Mouse (Mus musculus): ENCODE measurements at regions not wholly inside any gene's neighbourhood (a gene's known extent, or its start where the extent isn't known, plus 50 kb on each side); places are given as distances from the start of the nearest gene placed in this dataset.

- DNase-seq (ENCODE audit: extremely low spot score in 1 of 2, low spot score in 1 of 2), result peak in 1 of 2 experiments; percentile 67
These were observed 191.9 kb upstream of the C9orf72 start for GRCm38 (mm10) chr4:35417866-35418265.

DNA sequence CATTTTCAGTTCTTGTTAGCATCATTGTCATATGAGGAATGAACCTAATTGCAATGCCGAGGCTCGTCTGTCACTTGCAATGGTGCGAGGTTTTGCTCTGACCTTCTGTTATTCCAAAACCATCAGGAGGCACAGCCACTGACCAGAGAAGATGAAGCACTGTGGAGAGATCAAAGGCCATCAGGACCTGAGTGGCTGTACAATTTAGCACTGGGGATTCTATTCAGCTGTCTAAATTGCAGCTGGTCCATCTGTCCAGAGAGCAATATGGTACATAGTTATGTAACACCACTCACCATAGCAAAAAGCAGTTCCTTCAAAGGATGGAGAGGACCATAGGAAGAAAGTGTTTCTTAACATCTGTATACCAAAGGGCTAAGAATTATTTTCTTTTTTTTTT, 187.5 kb upstream of the C9orf72 start:
- DNase-seq (ENCODE audit: extremely low spot score in 1 of 2, low spot score in 1 of 2), result no peak

- DNase-seq (ENCODE audit: extremely low spot score in 1 of 2, low spot score in 1 of 2), result no peak
These were observed 179.5 kb upstream of the C9orf72 start for GRCm38 (mm10) chr4:35405301-35406006.

- no peak for DNase-seq (ENCODE audit: extremely low spot score in 1 of 2, low spot score in 1 of 2)
These were observed 178.1 kb upstream of the C9orf72 start for GRCm38 (mm10) chr4:35404068-35404467.

GRCm38 (mm10) chr4:35403594-35403993, 177.6 kb upstream of the C9orf72 start:
- DNase-seq (ENCODE audit: extremely low spot score in 1 of 2, low spot score in 1 of 2), result no peak

GRCm38 (mm10) chr4:35402376-35403133, 176.6 kb upstream of the C9orf72 start:
- no peak for DNase-seq (ENCODE audit: extremely low spot score in 1 of 2, low spot score in 1 of 2)

GRCm38 (mm10) chr4:35401783-35402182, 175.8 kb upstream of the C9orf72 start:
- DNase-seq (ENCODE audit: extremely low spot score in 1 of 2, low spot score in 1 of 2), result no peak

DNA sequence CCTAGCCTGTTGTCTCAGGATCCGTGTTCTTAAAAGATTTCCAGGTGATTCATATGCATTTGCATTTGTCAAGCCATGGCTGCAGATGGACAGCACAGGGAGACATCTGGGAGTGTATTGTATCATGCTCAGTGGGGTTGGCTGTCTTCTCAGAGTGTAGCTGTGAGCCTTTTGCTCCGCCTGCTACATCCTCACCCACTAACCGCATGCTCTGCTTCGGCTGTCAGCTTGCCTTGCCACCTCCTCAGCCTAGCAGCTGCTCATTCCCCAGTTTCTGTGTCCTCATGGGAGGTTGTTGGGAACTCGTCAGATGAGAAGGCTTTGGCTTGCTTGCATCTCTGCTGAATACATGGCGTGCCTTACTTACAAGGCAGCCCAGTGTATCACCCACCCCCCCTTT, 174.5 kb upstream of the C9orf72 start:
- DNase-seq (ENCODE audit: extremely low spot score in 1 of 2, low spot score in 1 of 2), result peak; percentile 44 to 48

DNA sequence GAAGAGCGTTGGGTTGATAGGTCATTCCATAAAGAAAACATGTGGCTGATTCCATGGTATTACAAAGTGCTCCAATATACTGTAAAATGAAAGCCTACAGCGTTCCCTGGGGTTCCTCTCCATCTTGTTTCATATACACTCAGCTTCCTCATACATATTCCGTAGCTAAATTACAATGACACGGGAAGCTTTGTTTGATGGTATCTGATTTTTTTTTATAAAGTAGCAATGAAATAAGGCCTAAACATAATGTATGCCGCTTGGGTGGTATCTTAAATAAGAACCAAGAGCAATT, 169.6 kb upstream of the C9orf72 start:
- DNase-seq (ENCODE audit: extremely low spot score in 1 of 2, low spot score in 1 of 2), result no peak

DNA sequence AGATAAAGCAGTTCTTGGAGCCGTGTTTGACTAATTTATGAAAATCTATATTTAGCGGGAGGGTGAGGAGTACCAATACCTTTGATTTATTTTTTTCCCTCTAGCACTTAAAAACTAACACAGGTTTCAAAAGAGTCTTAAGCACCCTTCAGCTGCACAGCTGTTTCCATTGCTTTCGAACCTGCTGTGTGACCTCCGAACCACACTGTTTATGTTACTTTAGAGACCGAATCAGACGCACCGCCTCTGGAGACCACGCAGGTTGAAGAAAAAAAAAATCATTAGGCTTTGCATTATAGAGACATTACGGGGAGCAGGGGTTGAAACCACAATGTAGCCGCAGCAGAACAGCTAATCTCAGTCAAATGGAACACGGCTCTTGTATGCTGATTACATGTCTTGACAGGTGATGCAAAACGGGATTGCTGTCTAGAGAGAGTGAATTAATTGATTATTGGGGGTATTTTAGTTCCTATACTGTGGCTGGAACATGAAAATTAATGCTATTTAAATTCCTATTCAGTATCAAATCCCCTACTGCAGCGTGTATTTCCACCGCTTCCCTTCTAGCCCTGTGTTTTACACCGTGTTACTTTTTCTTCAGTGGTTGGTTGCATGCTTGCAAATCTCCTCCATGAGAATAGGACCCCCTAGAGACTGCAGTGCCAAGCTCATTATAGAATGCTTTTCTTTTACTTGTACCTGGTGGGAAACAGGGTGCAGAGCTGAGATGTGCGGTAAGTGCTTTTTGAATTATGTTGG, 169.0 kb upstream of the C9orf72 start:
- no peak for DNase-seq (ENCODE audit: extremely low spot score in 1 of 2, low spot score in 1 of 2)

DNA sequence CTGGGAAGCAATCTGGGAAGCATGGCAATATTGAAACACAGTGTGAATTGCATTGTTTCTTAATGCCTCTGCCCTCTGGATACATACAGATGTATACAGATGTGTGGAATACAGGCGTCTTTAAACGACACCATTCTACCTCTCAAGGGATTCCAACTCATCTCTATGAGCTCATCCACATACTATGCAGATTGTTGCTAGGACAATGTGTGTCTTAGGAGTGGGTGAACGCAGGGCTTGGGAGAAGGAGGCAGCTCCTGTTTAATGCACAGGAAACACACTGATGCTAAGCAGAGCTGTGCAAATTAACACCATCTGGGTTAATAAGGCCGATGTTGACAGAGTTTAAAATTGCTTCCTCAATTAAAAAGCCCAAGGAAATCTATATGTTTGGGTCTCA, 149.8 kb upstream of the C9orf72 start:
- no peak for DNase-seq (ENCODE audit: extremely low spot score in 1 of 2, low spot score in 1 of 2)

- no peak for DNase-seq (ENCODE audit: extremely low spot score in 1 of 2, low spot score in 1 of 2)
These were observed 147.4 kb upstream of the C9orf72 start for GRCm38 (mm10) chr4:35373213-35373860.

GRCm38 (mm10) chr4:35372528-35373212, 146.7 kb upstream of the C9orf72 start:
- DNase-seq (ENCODE audit: extremely low spot score in 1 of 2, low spot score in 1 of 2), result peak; percentile 78 to 95

GRCm38 (mm10) chr4:35364161-35364560, 138.2 kb upstream of the C9orf72 start:
- DNase-seq (ENCODE audit: extremely low spot score in 1 of 2, low spot score in 1 of 2), result no peak

DNA sequence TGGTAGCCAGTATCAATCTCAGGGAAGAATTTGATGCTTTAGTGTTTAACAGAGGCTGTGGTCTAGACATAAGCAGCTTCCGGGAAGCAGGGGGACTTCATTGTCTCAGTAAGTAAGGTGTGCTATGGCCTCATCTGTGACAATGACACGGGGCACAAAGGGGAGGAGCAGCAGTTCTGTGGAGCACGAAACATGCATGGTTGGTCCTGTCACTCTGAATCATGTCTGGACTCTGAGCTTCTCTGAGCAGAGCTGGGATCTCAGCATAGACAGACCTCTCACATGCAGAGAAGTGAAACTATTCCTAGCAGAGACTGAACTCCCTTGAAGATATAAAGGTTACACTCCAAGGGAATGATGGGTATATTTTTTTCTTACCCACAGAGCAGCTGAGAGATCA, 136.2 kb upstream of the C9orf72 start:
- DNase-seq (ENCODE audit: extremely low spot score in 1 of 2, low spot score in 1 of 2), result no peak

GRCm38 (mm10) chr4:35359376-35359775, 133.4 kb upstream of the C9orf72 start:
- no peak for DNase-seq (ENCODE audit: extremely low spot score in 1 of 2, low spot score in 1 of 2)

GRCm38 (mm10) chr4:35356904-35357563, 131.1 kb upstream of the C9orf72 start:
- DNase-seq (ENCODE audit: extremely low spot score in 1 of 2, low spot score in 1 of 2), result no peak

DNA sequence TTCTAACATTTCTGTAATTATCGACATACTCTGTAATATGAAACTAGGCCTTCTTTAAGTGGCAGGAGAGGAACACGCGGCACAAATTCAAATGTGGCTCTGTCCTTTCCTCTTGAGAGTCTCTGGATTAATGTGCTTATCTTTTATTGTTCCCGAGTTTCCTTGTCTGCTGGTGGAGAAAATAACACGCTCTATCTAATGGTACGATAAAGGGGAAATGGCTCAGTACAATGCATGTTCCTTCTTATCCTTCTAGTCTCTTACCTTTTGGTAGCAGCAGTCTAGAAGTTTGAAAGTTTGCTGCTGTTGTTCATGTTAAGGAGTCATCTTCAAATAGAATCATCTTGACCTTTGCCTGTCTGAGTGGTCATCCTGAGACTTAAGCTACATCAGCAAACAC, 130.1 kb upstream of the C9orf72 start:
- no peak for DNase-seq (ENCODE audit: extremely low spot score in 1 of 2, low spot score in 1 of 2)

GRCm38 (mm10) chr4:35354046-35354445, 128.1 kb upstream of the C9orf72 start:
- DNase-seq (ENCODE audit: extremely low spot score in 1 of 2, low spot score in 1 of 2), result no peak

DNA sequence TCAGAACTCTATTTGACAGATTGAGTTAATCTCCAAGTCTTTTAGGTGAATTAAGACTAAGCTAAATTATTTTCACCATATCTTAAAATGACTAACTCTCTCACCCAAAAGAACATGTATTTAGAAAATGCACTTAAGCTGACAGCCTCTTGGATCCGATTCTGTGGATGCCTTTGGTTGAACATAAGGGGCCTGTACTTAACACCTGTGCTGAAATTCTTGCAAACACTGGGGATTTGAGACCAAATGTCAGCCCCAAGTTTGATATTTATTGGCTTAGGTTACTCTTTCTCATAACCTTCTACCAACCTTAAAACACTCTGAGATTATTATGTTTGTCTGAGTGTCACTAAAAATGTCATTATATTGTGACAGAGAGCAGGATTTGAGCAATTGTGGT, 126.6 kb upstream of the C9orf72 start:
- no peak for DNase-seq (ENCODE audit: extremely low spot score in 1 of 2, low spot score in 1 of 2)

Measured in layer of hippocampus, postnatal 25 days (tissue).